Mouse (Mus musculus): ENCODE measurements around the gene Icam4.

DNA sequence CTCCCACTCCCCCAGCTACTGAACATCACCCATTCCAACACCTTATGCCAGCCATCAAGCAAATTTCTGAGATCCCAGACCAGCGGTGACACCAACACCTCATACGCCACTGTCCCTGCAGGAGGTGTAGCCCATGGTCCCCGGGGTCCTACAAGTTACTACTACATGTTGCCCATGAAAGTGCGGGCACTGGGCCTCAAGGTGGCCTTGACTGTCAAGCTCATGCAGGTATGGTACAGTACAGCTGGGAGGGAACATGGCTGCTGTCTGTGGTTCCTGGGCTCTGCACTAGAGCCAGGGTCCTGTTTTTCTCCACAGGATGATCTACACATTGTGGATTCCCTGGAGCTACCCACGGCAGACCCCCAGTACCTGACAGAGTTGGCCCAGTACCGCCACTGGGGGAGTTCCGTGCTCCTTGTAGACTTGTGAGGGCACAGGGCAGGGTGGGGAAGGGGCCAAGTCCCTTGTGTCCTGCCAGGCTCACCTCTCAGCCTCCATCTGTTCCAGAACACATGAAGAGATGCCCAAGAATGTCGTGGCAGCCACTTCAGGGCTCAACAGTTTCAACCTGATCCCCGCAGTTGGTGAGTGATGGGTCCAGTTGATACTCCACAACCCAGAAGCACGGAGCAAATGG lies 21.7 kb upstream of the Icam4 start:
- TF ChIP-seq RAD21 (IDR thresholded peaks at IDR 0.05; ENCODE audit: low read depth, low read length) (no peak), ZMIZ1 (IDR thresholded peaks at IDR 0.05; ENCODE audit: low read depth, low read length) (no peak), POLR2A (IDR thresholded peaks at IDR 0.05; ENCODE audit: control insufficient read depth in 1 of 2, insufficient read depth in 1 of 2, low read depth in 1 of 2, low read length in 2 of 2, poor library complexity in 1 of 2) (no peak), CTCF (IDR thresholded peaks at IDR 0.05 in 2 of 3, conservative IDR thresholded peaks at IDR 0.05 in 1 of 3; ENCODE audit: control insufficient read depth in 1 of 3, insufficient read depth in 1 of 3, low read depth in 2 of 3, low read length in 3 of 3, poor library complexity in 1 of 3, severe bottlenecking in 1 of 3) (no peak), POLR2AphosphoS5 (IDR thresholded peaks at IDR 0.05; ENCODE audit: borderline replicate concordance, low read depth, low read length) (no peak), ZKSCAN1 (IDR thresholded peaks at IDR 0.05; ENCODE audit: low read depth, low read length) (no peak), SIN3A (IDR thresholded peaks at IDR 0.05; ENCODE audit: low read length) (no peak), GATA1 (IDR thresholded peaks at IDR 0.05; ENCODE audit: low read depth, low read length) (no peak)
